Mouse (Mus musculus) left cerebral cortex, postnatal 4 days (tissue): ENCODE measurements around the gene Lhfp. TPM values are rescaled to one million over a fixed set of nuclear protein-coding genes. Genes with fewer than 3 reads are reported as not detected.

Experiments used
- DNase-seq: peaks from one replicate; pipeline ENCODE4 v3.0.0-alpha.2; 2022
- intact Hi-C: fragments of 180-260 bp; cut with DNase I; formaldehyde crosslinking; loops from one replicate; pipeline ENCODE4 v1.15.1; 2025
- total RNA-seq, 2 experiments: library from RNA; stranded (reverse); gene quantifications; 2 replicates each; pipeline ENCODE4 v1.2.3; 2021

Lhfp gene
- total RNA-seq, 2 experiments from 2014 or later: 50.3 to 56.9 TPM

- no peak for DNase-seq
- intact Hi-C loops: no loop called here
Measured at GRCm38 (mm10) chr3:53304123-53304900, 263.0 kb downstream of the Lhfp start.

- intact Hi-C loops: no loop called here
Measured at GRCm38 (mm10) chr3:53305860-53306259, 264.5 kb downstream of the Lhfp start.

GRCm38 (mm10) chr3:53308649-53309048, 267.3 kb downstream of the Lhfp start:
- intact Hi-C loops: no loop called here
- DNase-seq: no peak

More at GRCm38 (mm10) chr3:53305860-53306259, 264.5 kb downstream of the Lhfp start:
- DNase-seq: no peak

GRCm38 (mm10) chr3:53310093-53310492, 268.8 kb downstream of the Lhfp start:
- intact Hi-C loops: no loop called here
- no peak for DNase-seq

GRCm38 (mm10) chr3:53310615-53311014, 269.3 kb downstream of the Lhfp start:
- intact Hi-C loops: no loop called here
- DNase-seq: no peak

Other genes with a start within 250 kb of the Lhfp start
- 10 to 100 TPM; 35.9 to 37.7 TPM for gene Cog6, start 24.3 kb upstream of the Lhfp start, total RNA-seq